Mouse (Mus musculus) brain, embryonic 18.5 days (tissue): ENCODE results near the gene Rnf144b.
A peak's percentile ranks its signal among the peaks of the same experiment; 100 is the strongest.

Experiments
- DNase-seq: peaks from one replicate; pipeline ENCODE4 v3.0.0-alpha.2; 2012; ENCODE audit warnings: low read depth, low spot score

Rnf144b gene

GRCm38 (mm10) chr13:47178182-47178581 is 55.7 kb downstream of the Rnf144b start:
- DNase-seq = no peak

- DNase-seq = no peak
Measured at GRCm38 (mm10) chr13:47180776-47181175, 58.3 kb downstream of the Rnf144b start.

- no peak for DNase-seq
Measured at GRCm38 (mm10) chr13:47182366-47182765, 59.9 kb downstream of the Rnf144b start.

- DNase-seq = no peak
Measured at GRCm38 (mm10) chr13:47183033-47183730, 60.7 kb downstream of the Rnf144b start.

- DNase-seq = no peak
Measured at GRCm38 (mm10) chr13:47183771-47184170, 61.3 kb downstream of the Rnf144b start.

GRCm38 (mm10) chr13:47187836-47188235 is 65.4 kb downstream of the Rnf144b start:
- no peak for DNase-seq

GRCm38 (mm10) chr13:47189971-47190370 is 67.5 kb downstream of the Rnf144b start:
- no peak for DNase-seq

- DNase-seq = no peak
Measured at GRCm38 (mm10) chr13:47192200-47192599, 69.7 kb downstream of the Rnf144b start.

- DNase-seq = no peak
Measured at GRCm38 (mm10) chr13:47192771-47193170, 70.3 kb downstream of the Rnf144b start.

- peak; percentile 12 for DNase-seq
Measured at GRCm38 (mm10) chr13:47193326-47194153, 71.1 kb downstream of the Rnf144b start.

- DNase-seq = no peak
Measured at GRCm38 (mm10) chr13:47194695-47195094, 72.2 kb downstream of the Rnf144b start.

GRCm38 (mm10) chr13:47195491-47195890 is 73.0 kb downstream of the Rnf144b start:
- DNase-seq = no peak

GRCm38 (mm10) chr13:47200011-47200670 is 77.7 kb downstream of the Rnf144b start:
- DNase-seq = no peak

- DNase-seq = no peak
Measured at GRCm38 (mm10) chr13:47201962-47202624, 79.6 kb downstream of the Rnf144b start.

- no peak for DNase-seq
Measured at GRCm38 (mm10) chr13:47210496-47210895, 88.0 kb downstream of the Rnf144b start.

GRCm38 (mm10) chr13:47210992-47211391 is 88.5 kb downstream of the Rnf144b start:
- no peak for DNase-seq

- no peak for DNase-seq
Measured at GRCm38 (mm10) chr13:47211581-47211980, 89.1 kb downstream of the Rnf144b start.

GRCm38 (mm10) chr13:47213817-47214216 is 91.4 kb downstream of the Rnf144b start:
- no peak for DNase-seq

GRCm38 (mm10) chr13:47214895-47215294 is 92.4 kb downstream of the Rnf144b start:
- no peak for DNase-seq

GRCm38 (mm10) chr13:47215815-47216585 is 93.5 kb downstream of the Rnf144b start:
- DNase-seq = no peak

GRCm38 (mm10) chr13:47217107-47217571 is 94.7 kb downstream of the Rnf144b start:
- no peak for DNase-seq
